Comparison of ENCODE assay signal across 18 mouse cellular contexts in genomic region chr5:73690146-73690545, GRCm38 (mm10). TPM values are rescaled to one million over a fixed set of nuclear protein-coding genes. Genes with fewer than 3 reads are reported as not detected.
A peak's percentile ranks its signal among the peaks of the same experiment; 100 is the strongest.
DNase-seq lines count a peak whose midpoint lies in the region; ATAC-seq lines count a peak whose summit lies in the region.
"Had no signal": no experiment of that assay in that cellular context is flagged by ENCODE, and none has a peak within 500 bp of the region (broad histone marks: within the 10 kb centered on the region; RNA-seq: fewer than 3 reads in every experiment).

No protein-coding gene starts in this region.

- H3K27me3 ChIP-seq in embryonic facial prominence, embryonic 10.5 days (replicated peaks; ENCODE audit: low read depth, poor library complexity, severe bottlenecking): no peaks in the 10 kb centered on the region
- no peaks in the 10 kb centered on the region for H3K27me3 ChIP-seq in heart, embryonic 15.5 days
- H3K27me3 ChIP-seq in liver, embryonic 13.5 days: no peaks in the 10 kb centered on the region
- H3K27me3 ChIP-seq in forebrain, embryonic 11.5 days (ENCODE audit: control insufficient read depth, insufficient read depth, low read length): no peaks in the 10 kb centered on the region
- H3K27me3 ChIP-seq: hindbrain, embryonic 13.5 days; kidney, embryonic 15.5 days; neural tube, embryonic 12.5 days had no signal

- 49% methylated on average over 2 of the region's 2 CpGs for WGBS in embryonic facial prominence, embryonic 10.5 days
- 43% methylated on average over 2 of the region's 2 CpGs for WGBS in heart, embryonic 15.5 days
- 44% methylated on average over 2 of the region's 2 CpGs for WGBS in liver, embryonic 13.5 days (ENCODE audit: insufficient replicate concordance)
- 79% methylated on average over 2 of the region's 2 CpGs for WGBS in forebrain, embryonic 11.5 days

- no peak overlapping the region for H3K9ac ChIP-seq in heart, embryonic 15.5 days
- no peak overlapping the region for H3K9ac ChIP-seq in liver, embryonic 13.5 days
- no peak overlapping the region for H3K9ac ChIP-seq in forebrain, embryonic 11.5 days (ENCODE audit: low read length)
- H3K9ac ChIP-seq: hindbrain, embryonic 13.5 days; kidney, embryonic 15.5 days; neural tube, embryonic 12.5 days had no signal

- H3K9me3 ChIP-seq in embryonic facial prominence, embryonic 10.5 days: no peaks in the 10 kb centered on the region
- H3K9me3 ChIP-seq in heart, embryonic 15.5 days (replicated peaks): no peaks in the 10 kb centered on the region
- no peaks in the 10 kb centered on the region for H3K9me3 ChIP-seq in liver, embryonic 13.5 days (replicated peaks)
- H3K9me3 ChIP-seq in forebrain, embryonic 11.5 days (ENCODE audit: control insufficient read depth, low read length): no peaks in the 10 kb centered on the region
- H3K9me3 ChIP-seq: hindbrain, embryonic 13.5 days; kidney, embryonic 15.5 days; neural tube, embryonic 12.5 days had no signal

- no peak overlapping the region for H3K4me3 ChIP-seq in embryonic facial prominence, embryonic 10.5 days
- no peak overlapping the region for H3K4me3 ChIP-seq in heart, embryonic 15.5 days
- no peak overlapping the region for H3K4me3 ChIP-seq in liver, embryonic 13.5 days (replicated peaks)
- H3K4me3 ChIP-seq in forebrain, embryonic 11.5 days (ENCODE audit: low read depth, low read length): no peak overlapping the region
- H3K4me3 ChIP-seq: erythroblast, embryonic 14.5 days; hindbrain, embryonic 13.5 days; kidney, embryonic 15.5 days; neural tube, embryonic 12.5 days had no signal

- peak; percentile 23 for DNase-seq in ZHBTc4 (ENCODE audit: low read depth, low spot score)
- no peak for DNase-seq in embryonic facial prominence, embryonic 10.5 days (ENCODE audit: low spot score)
- DNase-seq in liver, embryonic 13.5 days: no peak
- DNase-seq in spleen, adult 12 weeks (ENCODE audit: low spot score): no peak
- no peak for DNase-seq in adrenal gland, postnatal 4 days (ENCODE audit: low spot score in 2 of 2)
- DNase-seq in forebrain, embryonic 11.5 days (ENCODE audit: low spot score): no peak
- no peak for DNase-seq in layer of hippocampus, postnatal 36 days
- DNase-seq: cerebellum, adult 18-20 months; gastrocnemius, postnatal 14 days; left cerebral cortex, postnatal 4 days; thymus, postnatal 25 days had no signal

- H3K27ac ChIP-seq in embryonic facial prominence, embryonic 10.5 days (replicated peaks): peak overlapping the region; percentile 35
- peak overlapping the region; percentile 42; the same call in 1 of the 2 replicates for H3K27ac ChIP-seq in heart, embryonic 15.5 days
- H3K27ac ChIP-seq in liver, embryonic 13.5 days: no peak overlapping the region
- no peak overlapping the region for H3K27ac ChIP-seq in forebrain, embryonic 11.5 days (ENCODE audit: low read depth, low read length)
- H3K27ac ChIP-seq: hindbrain, embryonic 13.5 days; kidney, embryonic 15.5 days; neural tube, embryonic 12.5 days had no signal

- peaks cover 38% of the 10 kb centered on the region for H3K4me1 ChIP-seq in embryonic facial prominence, embryonic 10.5 days
- peaks cover 27% of the 10 kb centered on the region for H3K4me1 ChIP-seq in heart, embryonic 15.5 days (replicated peaks)
- H3K4me1 ChIP-seq in liver, embryonic 13.5 days (replicated peaks): no peaks in the 10 kb centered on the region
- no peaks in the 10 kb centered on the region for H3K4me1 ChIP-seq in forebrain, embryonic 11.5 days (replicated peaks; ENCODE audit: control insufficient read depth, insufficient read depth, low read length)
- H3K4me1 ChIP-seq: hindbrain, embryonic 13.5 days; kidney, embryonic 15.5 days; neural tube, embryonic 12.5 days had no signal

- no peaks in the 10 kb centered on the region for H3K36me3 ChIP-seq in embryonic facial prominence, embryonic 10.5 days (replicated peaks)
- H3K36me3 ChIP-seq in heart, embryonic 15.5 days: no peaks in the 10 kb centered on the region
- H3K36me3 ChIP-seq in liver, embryonic 13.5 days: no peaks in the 10 kb centered on the region
- H3K36me3 ChIP-seq in forebrain, embryonic 11.5 days (ENCODE audit: control insufficient read depth, insufficient read depth, low read length): no peaks in the 10 kb centered on the region
- H3K36me3 ChIP-seq: hindbrain, embryonic 13.5 days; kidney, embryonic 15.5 days; neural tube, embryonic 12.5 days had no signal

- H3K4me2 ChIP-seq in heart, embryonic 15.5 days: no peak overlapping the region
- H3K4me2 ChIP-seq in liver, embryonic 13.5 days: no peak overlapping the region
- no peak overlapping the region for H3K4me2 ChIP-seq in forebrain, embryonic 11.5 days (ENCODE audit: low read depth, low read length, severe bottlenecking)
- H3K4me2 ChIP-seq: hindbrain, embryonic 13.5 days; kidney, embryonic 15.5 days; neural tube, embryonic 12.5 days had no signal

- 0 out of 2 replicates have a peak, but pooled peaks have one; percentile 22 for ATAC-seq in heart, embryonic 15.5 days (replicated peaks; ENCODE audit: insufficient number of reproducible peaks, insufficient read depth, low FRiP score, low read depth)
- ATAC-seq in liver, embryonic 13.5 days (ENCODE audit: low read depth): peak; percentile 65
- ATAC-seq in forebrain, embryonic 11.5 days (replicated peaks; ENCODE audit: low FRiP score): no peak

RNA-seq across cellular contexts. Expression of gene Spata18, which starts 39.0 kb away (rescaled TPM):
- polyA plus RNA-seq in embryonic facial prominence, embryonic 10.5 days (2016; fragmentation: Nextera tagmentation; extraction: Ambion mirVana): 0.15 TPM in 1 of 2 replicates, not detected in the other
- polyA plus RNA-seq in heart, embryonic 15.5 days (2015; fragmentation: Nextera tagmentation; extraction: Ambion mirVana): 0.68 and 0.76 TPM in 2 replicates
- polyA plus RNA-seq in liver, embryonic 13.5 days (2015; fragmentation: Nextera tagmentation; extraction: Ambion mirVana): not detected in 2 replicates
- total RNA-seq in adrenal gland, postnatal 4 days (2021): under 1 TPM; 0.25 to 0.28 TPM
- polyA plus RNA-seq in forebrain, embryonic 11.5 days (2014; fragmentation: Nextera tagmentation; extraction: Ambion mirVana): 0.32 and 0.36 TPM in 2 replicates
- 1 to 10 TPM in 1 of 2 experiments, under 1 TPM in 1; 0.45 to 1.2 TPM for total RNA-seq in layer of hippocampus, postnatal 36 days (2021)
- polyA plus RNA-seq: erythroblast, embryonic 14.5 days; neural tube, embryonic 12.5 days had no signal

RNA-seq across cellular contexts. Expression of gene Sgcb, which starts 42.6 kb away (rescaled TPM):
- polyA plus RNA-seq in embryonic facial prominence, embryonic 10.5 days (2016; fragmentation: Nextera tagmentation; extraction: Ambion mirVana): 18.8 and 19.1 TPM in 2 replicates
- polyA plus RNA-seq in heart, embryonic 15.5 days (2015; fragmentation: Nextera tagmentation; extraction: Ambion mirVana): 35.3 and 38.2 TPM in 2 replicates
- 2.8 and 3.0 TPM in 2 replicates for polyA plus RNA-seq in liver, embryonic 13.5 days (2015; fragmentation: Nextera tagmentation; extraction: Ambion mirVana)
- total RNA-seq in adrenal gland, postnatal 4 days (2021): 10 to 100 TPM; 26.8 to 29.7 TPM
- polyA plus RNA-seq in forebrain, embryonic 11.5 days (2014; fragmentation: Nextera tagmentation; extraction: Ambion mirVana): 19.9 and 20.5 TPM in 2 replicates
- 10 to 100 TPM; 48.7 to 51.7 TPM for total RNA-seq in layer of hippocampus, postnatal 36 days (2021)
- polyA plus RNA-seq: erythroblast, embryonic 14.5 days had no signal

RNA-seq across cellular contexts. Expression of gene Lrrc66, which starts 57.8 kb away (rescaled TPM):
- 0.47 TPM in 1 of 2 replicates, not detected in the other for polyA plus RNA-seq in embryonic facial prominence, embryonic 10.5 days (2016; fragmentation: Nextera tagmentation; extraction: Ambion mirVana)
- 0.05 and 0.06 TPM in 2 replicates for polyA plus RNA-seq in heart, embryonic 15.5 days (2015; fragmentation: Nextera tagmentation; extraction: Ambion mirVana)
- polyA plus RNA-seq in liver, embryonic 13.5 days (2015; fragmentation: Nextera tagmentation; extraction: Ambion mirVana): 0.21 and 0.25 TPM in 2 replicates
- total RNA-seq in adrenal gland, postnatal 4 days (2021): under 1 TPM in 1 of 2 experiments, not detected in 1; 0.53 TPM
- polyA plus RNA-seq in forebrain, embryonic 11.5 days (2014; fragmentation: Nextera tagmentation; extraction: Ambion mirVana): not detected in 2 replicates
- not detected for total RNA-seq in layer of hippocampus, postnatal 36 days (2021)
- total RNA-seq: gastrocnemius, postnatal 14 days; layer of hippocampus, adult 18-20 months; midbrain, postnatal 0 days had no signal
- polyA plus RNA-seq: erythroblast, embryonic 14.5 days; hindbrain, embryonic 13.5 days; midbrain, postnatal 0 days; neural tube, embryonic 12.5 days had no signal

Comparison
In these comparisons a context has a peak if more than half of its experiments do, and no peak if none do; other contexts are left out.
1. H3K27ac ChIP-seq: peak in embryonic facial prominence, embryonic 10.5 days (single experiment) and heart, embryonic 15.5 days (single experiment); none in liver, embryonic 13.5 days (single experiment) and forebrain, embryonic 11.5 days (single experiment).